Mouse (Mus musculus) CH12.LX (cell line): ENCODE data around the gene Hspb3. TPM values are rescaled to one million over a fixed set of nuclear protein-coding genes. Genes with fewer than 3 reads are reported as not detected.
A peak's percentile ranks its signal among the peaks of the same experiment; 100 is the strongest.

ENCODE experiments used
- DNase-seq: peaks from one replicate; pipeline ENCODE4 v3.0.0-alpha.2; 2013; ENCODE audit errors: extremely low read depth
- H3K27ac ChIP-seq: 2 replicates; pipeline ENCODE4 v1.5.1; 2012; ENCODE audit warnings: low read depth, mild to moderate bottlenecking, control low read depth, moderate library complexity; ENCODE audit not compliant: insufficient read depth
- H3K27me3 ChIP-seq: replicated peaks from 2 replicates; pipeline ENCODE3; 2012; ENCODE audit warnings: inconsistent platforms
- H3K36me3 ChIP-seq, 2 experiments: replicated peaks in 1 of 2; 2 replicates each; pipeline versions ENCODE3 to v1.6.1; 2012; ENCODE audit warnings: inconsistent platforms in 1 of 2, low read length in 1 of 2, mild to moderate bottlenecking in 1 of 2, mixed read lengths in 1 of 2, moderate library complexity in 1 of 2; ENCODE audit not compliant: control insufficient read depth in 1 of 2, insufficient read depth in 1 of 2
- H3K4me1 ChIP-seq, 2 experiments: 2 replicates each; pipeline ENCODE4 v1.6.1; 2012; ENCODE audit warnings: inconsistent platforms in 1 of 2, moderate library complexity in 1 of 2; ENCODE audit not compliant: insufficient read depth in 2 of 2, control insufficient read depth in 1 of 2
- H3K4me2 ChIP-seq: 2 replicates; pipeline ENCODE4 v1.6.1; 2012; ENCODE audit warnings: low read depth, mild to moderate bottlenecking, control low read depth; ENCODE audit not compliant: poor library complexity, insufficient read depth, severe bottlenecking
- H3K4me3 ChIP-seq, 3 experiments: fragments of 150-350 bp in 1 of 3; sonication (generic) in 1 of 3; replicated peaks in 1 of 3; 2 replicates each; pipeline versions ENCODE3 to v1.5.1; 2011 to 2012; ENCODE audit warnings: low read depth in 2 of 3, low read length in 2 of 3, mild to moderate bottlenecking in 2 of 3, moderate library complexity in 2 of 3, control low read depth in 1 of 3, improper control_type of control experiment in 1 of 3, inconsistent platforms in 1 of 3, mixed read lengths in 1 of 3; ENCODE audit not compliant: poor library complexity in 1 of 3
- H3K79me2 ChIP-seq: replicated peaks from 2 replicates; pipeline ENCODE4 v1.6.1; 2012; ENCODE audit warnings: mild to moderate bottlenecking, moderate library complexity; ENCODE audit not compliant: control insufficient read depth, poor library complexity, insufficient read depth, severe bottlenecking; ENCODE audit errors: extremely low read depth
- H3K9ac ChIP-seq: 2 replicates; pipeline ENCODE4 v1.6.1; 2012; ENCODE audit warnings: low read depth, mild to moderate bottlenecking, control low read depth, moderate library complexity; ENCODE audit not compliant: insufficient read depth
- H3K9me3 ChIP-seq: replicated peaks from 2 replicates; pipeline ENCODE3; 2012; ENCODE audit warnings: low read length, inconsistent platforms, mixed read lengths
- CHD2 ChIP-seq: IDR thresholded peaks from 2 replicates; pipeline ENCODE4 v1.6.1; 2011; ENCODE audit warnings: low read length, improper control_type of control experiment
- CTCF ChIP-seq, 2 experiments: IDR thresholded peaks in 1 of 2; conservative IDR thresholded peaks in 1 of 2; 2 replicates each; pipeline ENCODE4 v1.5.1; 2011 to 2012; ENCODE audit warnings: low read depth in 2 of 2, low read length in 2 of 2, improper control_type of control experiment in 1 of 2, inconsistent platforms in 1 of 2, mild to moderate bottlenecking in 1 of 2, moderate library complexity in 1 of 2
- E2F4 ChIP-seq: IDR thresholded peaks from 2 replicates; pipeline ENCODE4 v1.6.1; 2011; ENCODE audit warnings: low read depth, low read length, improper control_type of control experiment; ENCODE audit not compliant: insufficient replicate concordance
- EP300 ChIP-seq: IDR thresholded peaks from 2 replicates; pipeline ENCODE4 v1.6.1; 2011; ENCODE audit warnings: low read length, improper control_type of control experiment
- ETS1 ChIP-seq: conservative IDR thresholded peaks from 2 replicates; pipeline ENCODE4 v1.6.1; 2012; ENCODE audit warnings: low read depth, mild to moderate bottlenecking, inconsistent platforms, low read length, improper control_type of control experiment, moderate library complexity
- KAT2A ChIP-seq: IDR thresholded peaks from 2 replicates; pipeline ENCODE4 v1.6.1; 2012; ENCODE audit warnings: low read length, improper control_type of control experiment, inconsistent platforms; ENCODE audit not compliant: insufficient replicate concordance
- MAFK ChIP-seq: IDR thresholded peaks from 2 replicates; pipeline ENCODE4 v1.6.1; 2011; ENCODE audit warnings: low read length, improper control_type of control experiment; ENCODE audit not compliant: insufficient replicate concordance
- NELFE ChIP-seq: IDR thresholded peaks from 2 replicates; pipeline ENCODE4 v1.6.1; 2011; ENCODE audit warnings: low read depth, low read length, improper control_type of control experiment
- POLR2A ChIP-seq: IDR thresholded peaks from 2 replicates; pipeline ENCODE4 v1.6.1; 2011; ENCODE audit warnings: low read depth, mild to moderate bottlenecking, improper control_type of control experiment, low read length
- RAD21 ChIP-seq: IDR thresholded peaks from 2 replicates; pipeline ENCODE4 v1.6.1; 2011; ENCODE audit warnings: low read depth, mild to moderate bottlenecking, low read length, improper control_type of control experiment, moderate library complexity
- RCOR1 ChIP-seq: conservative IDR thresholded peaks from 2 replicates; pipeline ENCODE4 v1.6.1; 2012; ENCODE audit warnings: low read depth, mild to moderate bottlenecking, inconsistent platforms, low read length, improper control_type of control experiment
- SMC3 ChIP-seq: IDR thresholded peaks from 2 replicates; pipeline ENCODE4 v1.6.1; 2011; ENCODE audit warnings: low read depth, low read length, improper control_type of control experiment
- UBTF ChIP-seq: IDR thresholded peaks from 2 replicates; pipeline ENCODE4 v1.6.1; 2012; ENCODE audit warnings: low read depth, mild to moderate bottlenecking, inconsistent platforms, low read length, improper control_type of control experiment, moderate library complexity
- USF1 ChIP-seq: IDR thresholded peaks from 2 replicates; pipeline ENCODE4 v1.6.1; 2014; ENCODE audit warnings: low read depth, mild to moderate bottlenecking, inconsistent platforms, low read length, improper control_type of control experiment
- ZC3H11A ChIP-seq: IDR thresholded peaks from 2 replicates; pipeline ENCODE4 v1.6.1; 2012; ENCODE audit warnings: low read depth, mild to moderate bottlenecking, inconsistent platforms, low read length, improper control_type of control experiment
- dilution Hi-C: fragments of 300-500 bp; cut with MboI; formaldehyde crosslinking; loops from 2 replicates; pipeline ENCODE4 v1.14.3; 2020; ENCODE audit warnings: low sequenced_read_pairs; ENCODE audit not compliant: extremely low pct_unique_long_range_greater_than_20kb, extremely low pct_ligation_motif_present
- in situ Hi-C: fragments of 300-500 bp; cut with MboI; formaldehyde crosslinking; loops from 3 replicates; pipeline ENCODE4 v1.14.3; 2019; ENCODE audit warnings: low sequenced_read_pairs, low pct_ligation_motif_present, low pct_unique_long_range_greater_than_20kb, mixed read lengths
- polyA plus RNA-seq: library from polyadenylated mRNA; unstranded; fragments of >175 nt; gene quantifications from 2 replicates; pipeline ENCODE4 v1.2.1, GENCODE M21; 2012; ENCODE audit warnings: low read depth; ENCODE audit not compliant: insufficient read length
- total RNA-seq, 2 experiments: library from RNA; depleted of rRNA; stranded (reverse); fragments of 300-350 nt in 1 of 2; fragments of >200 nt in 1 of 2; gene quantifications; 2 replicates each; pipeline ENCODE4 v1.2.3; 2012 to 2014

Gene Hspb3
- total and polyA plus RNA-seq, 3 experiments: not detected

- DNase-seq: no peak
- H3K79me2 ChIP-seq: no peaks in the 10 kb centered on the region
- H3K4me3 ChIP-seq: no peak overlapping the region
- H3K4me2 ChIP-seq: no peak overlapping the region
- no peak overlapping the region for H3K9ac ChIP-seq
- in situ Hi-C loops: no loop called here
- no peaks in the 10 kb centered on the region for H3K27me3 ChIP-seq
- no peak for TF ChIP-seq MAFK
- no peak for TF ChIP-seq ETS1
- TF ChIP-seq USF1: no peak
- no peak for TF ChIP-seq ZC3H11A
- no peak for TF ChIP-seq CHD2
- no peak for TF ChIP-seq KAT2A
- TF ChIP-seq E2F4: no peak
- no peak for TF ChIP-seq EP300
- no peak for TF ChIP-seq POLR2A
- no peak for TF ChIP-seq NELFE
- no peak for TF ChIP-seq UBTF
- TF ChIP-seq RCOR1: no peak
- TF ChIP-seq CTCF (conservative IDR thresholded peaks at IDR 0.05 in 1 of 2, IDR thresholded peaks at IDR 0.05 in 1 of 2; ENCODE audit: low read depth in 2 of 2, low read length in 2 of 2): no peak
- TF ChIP-seq, all 38 proteins: peak for 0
- H3K36me3 ChIP-seq: no peaks in the 10 kb centered on the region
- H3K9me3 ChIP-seq: peaks cover 5% of the 10 kb centered on the region
- dilution Hi-C loops: no loop called here
- H3K4me1 ChIP-seq: no peaks in the 10 kb centered on the region
- no peak overlapping the region for H3K27ac ChIP-seq
These were observed 17.2 kb upstream of the Hspb3 start for GRCm38 (mm10) chr13:113680646-113681045.

DNA sequence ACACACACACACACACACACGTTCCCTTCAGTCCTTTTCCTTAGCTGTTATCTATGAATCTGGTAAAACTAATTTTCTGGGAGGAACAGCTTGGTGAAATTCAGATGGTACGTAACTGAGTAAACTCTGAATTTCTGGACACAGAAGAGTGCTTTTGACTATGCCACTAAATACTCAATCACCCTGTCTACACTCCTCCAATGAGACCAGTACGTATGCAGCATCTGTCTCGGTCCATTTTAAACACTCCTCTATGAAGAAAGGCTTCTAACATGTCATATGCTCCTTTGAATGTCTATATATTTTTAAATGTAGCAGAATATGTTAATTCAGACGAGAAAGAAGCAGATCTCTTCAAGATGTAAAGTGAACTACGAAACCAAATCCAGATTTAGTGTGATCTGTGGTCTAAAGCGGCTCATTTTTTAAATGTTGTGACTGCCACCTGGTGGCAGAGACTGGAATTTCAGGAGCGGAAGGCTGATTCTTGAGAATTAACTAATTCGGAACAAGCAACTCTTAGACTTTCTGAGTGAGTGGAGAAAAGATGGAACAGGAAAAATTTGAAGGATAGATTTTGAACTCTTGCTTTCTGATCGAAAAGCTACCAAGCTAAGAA, 6.1 kb upstream of the Hspb3 start:
- no peaks in the 10 kb centered on the region for H3K79me2 ChIP-seq
- dilution Hi-C loops: no loop called here
- H3K36me3 ChIP-seq: no peaks in the 10 kb centered on the region
- H3K9ac ChIP-seq: no peak overlapping the region
- H3K27me3 ChIP-seq: no peaks in the 10 kb centered on the region
- H3K4me1 ChIP-seq: no peaks in the 10 kb centered on the region
- TF ChIP-seq KAT2A (no peak), RAD21 (peak; percentile 83), SMC3 (peak; percentile 88), CTCF (conservative IDR thresholded peaks at IDR 0.05 in 1 of 2, IDR thresholded peaks at IDR 0.05 in 1 of 2; ENCODE audit: low read depth in 2 of 2, low read length in 2 of 2) (peak; percentile 75 to 85), ZC3H11A (peak; percentile 66)
- TF ChIP-seq, all 38 proteins: peak for 4
- H3K4me2 ChIP-seq: no peak overlapping the region
- H3K4me3 ChIP-seq: no peak overlapping the region
- DNase-seq: peak; percentile 63
- H3K27ac ChIP-seq: no peak overlapping the region
- H3K9me3 ChIP-seq: no peaks in the 10 kb centered on the region
- in situ Hi-C loops: no loop called here
